8 mouse cellular contexts compared by ENCODE assay signal in the genomic region with DNA sequence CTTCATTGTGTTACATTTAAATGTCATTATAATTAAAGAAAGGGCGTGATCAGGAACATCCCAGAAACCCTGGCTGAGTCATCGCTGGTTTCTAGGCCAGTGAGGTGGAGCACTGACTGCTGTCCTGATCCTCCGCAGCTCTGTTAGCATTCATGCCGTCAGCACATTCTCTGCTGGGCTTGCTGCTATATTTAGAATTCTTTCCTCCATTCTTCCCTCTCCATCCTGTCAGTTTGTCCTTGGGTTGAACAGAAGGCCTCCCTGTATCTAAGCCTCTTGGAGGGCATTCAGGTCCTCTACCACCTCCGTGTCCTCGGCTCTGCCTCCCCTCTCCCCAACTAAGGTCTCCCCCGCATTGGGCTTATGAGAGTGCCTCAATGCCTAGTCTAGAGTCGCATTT. TPM values are rescaled to one million over a fixed set of nuclear protein-coding genes. Genes with fewer than 3 reads are reported as not detected.
A peak's percentile ranks its signal among the peaks of the same experiment; 100 is the strongest.
DNase-seq lines count a peak whose midpoint lies in the region; ATAC-seq and TF ChIP-seq lines count a peak whose summit lies in the region.

No protein-coding gene starts in this region.

- H3K4me1 ChIP-seq in embryonic fibroblast, embryonic 13.5 days (ENCODE audit: control insufficient read depth, insufficient read depth, low read length): peaks cover 7% of the 10 kb centered on the region; the same call in 1 of the 2 replicates

- peak; percentile 43 to 49 for DNase-seq in left cerebral cortex, adult 18-20 months (ENCODE audit: low spot score in 2 of 2)
- no peak for DNase-seq in left cerebral cortex, postnatal 4 days
- peak; percentile 81 for DNase-seq in adrenal gland, adult 2 months
- DNase-seq in left cerebral cortex, postnatal 14 days (ENCODE audit: low spot score in 2 of 2): peak; percentile 57 to 68
- no peak for DNase-seq in adipocyte (ENCODE audit: low spot score)
- no peak for DNase-seq in retina, embryonic 14.5 days (ENCODE audit: low spot score)

- H3K27ac ChIP-seq in embryonic fibroblast, embryonic 13.5 days (ENCODE audit: insufficient read depth, low read length): peak overlapping the region; percentile 88

- TF ChIP-seq POLR2A in embryonic fibroblast, embryonic 13.5 days (IDR thresholded peaks at IDR 0.05; ENCODE audit: low read depth, low read length): no peak

- TF ChIP-seq CTCF in embryonic fibroblast, embryonic 13.5 days (IDR thresholded peaks at IDR 0.05; ENCODE audit: borderline replicate concordance, insufficient read depth, low read length): no peak

- intact Hi-C loops in left cerebral cortex, postnatal 4 days (cut with DNase I): no loop called here
- intact Hi-C loops in left cerebral cortex, postnatal 14 days (cut with DNase I): no loop called here

- H3K4me3 ChIP-seq in embryonic fibroblast, embryonic 13.5 days (ENCODE audit: insufficient read depth, low read length): no peak overlapping the region

- ATAC-seq in megakaryocyte-erythroid progenitor cell, adult 5-6 weeks (replicated peaks; ENCODE audit: low FRiP score, low TSS enrichment, poor library complexity, severe bottlenecking): no peak

RNA-seq across cellular contexts. Expression of gene Aunip, which starts 6.2 kb away (rescaled TPM):
- total RNA-seq in left cerebral cortex, adult 18-20 months (2021): under 1 TPM in 1 of 2 experiments, not detected in 1; 0.54 TPM
- total RNA-seq in left cerebral cortex, postnatal 4 days (2021): 1 to 10 TPM; 1.4 to 1.8 TPM
- 1 to 10 TPM in 1 of 2 experiments, under 1 TPM in 1; 0.29 to 1.5 TPM for total RNA-seq in adrenal gland, adult 2 months (2021)
- 0.10 and 0.16 TPM in 2 replicates for polyA plus RNA-seq in adrenal gland, adult 2 months (2012; rRNA removed)
- polyA plus RNA-seq in embryonic fibroblast, embryonic 13.5 days (2011; ENCODE audit: insufficient read length, low read depth, missing spikeins): 8.5 and 9.7 TPM in 2 replicates
- total RNA-seq in left cerebral cortex, postnatal 14 days (2021): under 1 TPM; 0.53 to 0.55 TPM
- total RNA-seq in megakaryocyte-erythroid progenitor cell, adult 5-6 weeks (2014; fragmentation: Nextera tagmentation): 18.4 and 23.7 TPM in 2 replicates
- total RNA-seq in megakaryocyte-erythroid progenitor cell, adult 5-6 weeks (2017): 34.6 and 45.8 TPM in 2 replicates

RNA-seq across cellular contexts. Expression of gene Mtfr1l, which starts 18.2 kb away (rescaled TPM):
- total RNA-seq in left cerebral cortex, adult 18-20 months (2021): 10 to 100 TPM; 65.3 to 66.0 TPM
- total RNA-seq in left cerebral cortex, postnatal 4 days (2021): 100 to 1,000 TPM in 1 of 2 experiments, 10 to 100 TPM in 1; 99.4 to 102 TPM
- 100 to 1,000 TPM; 124 to 147 TPM for total RNA-seq in adrenal gland, adult 2 months (2021)
- 98.8 and 102 TPM in 2 replicates for polyA plus RNA-seq in adrenal gland, adult 2 months (2012; rRNA removed)
- 85.5 and 88.3 TPM in 2 replicates for polyA plus RNA-seq in embryonic fibroblast, embryonic 13.5 days (2011; ENCODE audit: insufficient read length, low read depth, missing spikeins)
- 10 to 100 TPM; 69.4 to 71.9 TPM for total RNA-seq in left cerebral cortex, postnatal 14 days (2021)
- total RNA-seq in megakaryocyte-erythroid progenitor cell, adult 5-6 weeks (2014; fragmentation: Nextera tagmentation): 76.1 and 80.1 TPM in 2 replicates
- 41.5 and 67.4 TPM in 2 replicates for total RNA-seq in megakaryocyte-erythroid progenitor cell, adult 5-6 weeks (2017)

RNA-seq across cellular contexts. Expression of gene Paqr7, which starts 20.5 kb away (rescaled TPM):
- total RNA-seq in left cerebral cortex, adult 18-20 months (2021): 10 to 100 TPM; 63.5 to 70.1 TPM
- total RNA-seq in left cerebral cortex, postnatal 4 days (2021): 10 to 100 TPM; 30.7 to 31.7 TPM
- total RNA-seq in adrenal gland, adult 2 months (2021): 10 to 100 TPM; 30.3 to 78.9 TPM
- polyA plus RNA-seq in adrenal gland, adult 2 months (2012; rRNA removed): 196 and 204 TPM in 2 replicates
- 6.8 and 9.3 TPM in 2 replicates for polyA plus RNA-seq in embryonic fibroblast, embryonic 13.5 days (2011; ENCODE audit: insufficient read length, low read depth, missing spikeins)
- 10 to 100 TPM; 54.6 to 55.8 TPM for total RNA-seq in left cerebral cortex, postnatal 14 days (2021)
- total RNA-seq in megakaryocyte-erythroid progenitor cell, adult 5-6 weeks (2014; fragmentation: Nextera tagmentation): 0.66 and 1.3 TPM in 2 replicates
- total RNA-seq in megakaryocyte-erythroid progenitor cell, adult 5-6 weeks (2017): 0.47 and 0.80 TPM in 2 replicates

RNA-seq across cellular contexts. Expression of gene Selenon, which starts 35.0 kb away (rescaled TPM):
- 10 to 100 TPM; 23.1 to 25.7 TPM for total RNA-seq in left cerebral cortex, adult 18-20 months (2021)
- total RNA-seq in left cerebral cortex, postnatal 4 days (2021): 10 to 100 TPM; 30.2 to 30.4 TPM
- 10 to 100 TPM; 21.9 to 42.5 TPM for total RNA-seq in adrenal gland, adult 2 months (2021)
- polyA plus RNA-seq in adrenal gland, adult 2 months (2012; rRNA removed): 34.5 and 35.1 TPM in 2 replicates
- 98.0 and 103 TPM in 2 replicates for polyA plus RNA-seq in embryonic fibroblast, embryonic 13.5 days (2011; ENCODE audit: insufficient read length, low read depth, missing spikeins)
- 10 to 100 TPM; 19.2 to 20.1 TPM for total RNA-seq in left cerebral cortex, postnatal 14 days (2021)
- total RNA-seq in megakaryocyte-erythroid progenitor cell, adult 5-6 weeks (2014; fragmentation: Nextera tagmentation): 17.7 and 18.4 TPM in 2 replicates
- 1.6 and 3.6 TPM in 2 replicates for total RNA-seq in megakaryocyte-erythroid progenitor cell, adult 5-6 weeks (2017)

RNA-seq across cellular contexts. Expression of gene Stmn1, which starts 48.9 kb away (rescaled TPM):
- 1,000 to 10,000 TPM; 1,034 to 1,073 TPM for total RNA-seq in left cerebral cortex, adult 18-20 months (2021)
- total RNA-seq in left cerebral cortex, postnatal 4 days (2021): 1,000 to 10,000 TPM; 3,425 to 3,590 TPM
- total RNA-seq in adrenal gland, adult 2 months (2021): 10 to 100 TPM; 28.7 to 31.8 TPM
- polyA plus RNA-seq in adrenal gland, adult 2 months (2012; rRNA removed): 1.3 and 2.4 TPM in 2 replicates
- 142 and 293 TPM in 2 replicates for polyA plus RNA-seq in embryonic fibroblast, embryonic 13.5 days (2011; ENCODE audit: insufficient read length, low read depth, missing spikeins)
- total RNA-seq in left cerebral cortex, postnatal 14 days (2021): 1,000 to 10,000 TPM; 1,227 to 1,286 TPM
- total RNA-seq in megakaryocyte-erythroid progenitor cell, adult 5-6 weeks (2014; fragmentation: Nextera tagmentation): 600 and 836 TPM in 2 replicates
- total RNA-seq in megakaryocyte-erythroid progenitor cell, adult 5-6 weeks (2017): 1,250 and 1,264 TPM in 2 replicates

Comparison
In these comparisons a context has a peak if more than half of its experiments do, and no peak if none do; other contexts are left out.
1. DNase-seq: peak in left cerebral cortex, adult 18-20 months (2 of 2), adrenal gland, adult 2 months (single experiment) and left cerebral cortex, postnatal 14 days (2 of 2); none in left cerebral cortex, postnatal 4 days (single experiment), adipocyte (single experiment) and retina, embryonic 14.5 days (single experiment).
2. RNA of gene Aunip, which starts 6.2 kb away (total RNA-seq): 18.4 to 45.8 TPM in megakaryocyte-erythroid progenitor cell, adult 5-6 weeks; 1.4 to 1.8 TPM in left cerebral cortex, postnatal 4 days, 0.29 to 1.5 TPM in adrenal gland, adult 2 months, 0.53 to 0.55 TPM in left cerebral cortex, postnatal 14 days and 0.54 TPM in left cerebral cortex, adult 18-20 months; every median in the first group is over 4 times any median in the second.
3. RNA of gene Paqr7, which starts 20.5 kb away (total RNA-seq): 30.3 to 78.9 TPM in adrenal gland, adult 2 months, 63.5 to 70.1 TPM in left cerebral cortex, adult 18-20 months, 54.6 to 55.8 TPM in left cerebral cortex, postnatal 14 days and 30.7 to 31.7 TPM in left cerebral cortex, postnatal 4 days; 0.47 to 1.3 TPM in megakaryocyte-erythroid progenitor cell, adult 5-6 weeks; every median in the first group is over 10 times any median in the second.